Mouse (Mus musculus) spleen, postnatal 14 days (tissue): ENCODE results near the gene Gm10352.
"Not testable (repeated sequence)": the region's sequence is repeated elsewhere in the genome, so short reads cannot be mapped to it uniquely, and the experiment has no call there.

ENCODE experiments used
- DNase-seq, 2 experiments: peaks; one replicate each; pipeline ENCODE4 v3.0.0; 2021 to 2022; ENCODE audit warnings: low spot score in 2 of 2

Gm10352 gene

GRCm38 (mm10) chrY:2900689-2901088 is at the start of gene Gm10352:
Gm10352 (plus strand) TSS chrY:2900989.
- DNase-seq: not testable (repeated sequence)

GRCm38 (mm10) chrY:2932282-2932681 is 31.5 kb downstream of the Gm10352 start, which contains the start of gene Gm29289:
Gm29289 (plus strand) TSS chrY:2932582.
- not testable (repeated sequence) for DNase-seq
